Comparison of ENCODE assay signal across 8 mouse cellular contexts in genomic region chr9:122084175-122084574, GRCm38 (mm10). TPM values are rescaled to one million over a fixed set of nuclear protein-coding genes. Genes with fewer than 3 reads are reported as not detected.
DNase-seq lines count a peak whose midpoint lies in the region; ATAC-seq and TF ChIP-seq lines count a peak whose summit lies in the region.

No protein-coding gene starts in this region.

- no peak overlapping the region for H3K9ac ChIP-seq in midbrain, postnatal 0 days (replicated peaks; ENCODE audit: low read length, poor library complexity, severe bottlenecking)
- H3K9ac ChIP-seq in midbrain, embryonic 16.5 days (ENCODE audit: low read depth, low read length): no peak overlapping the region
- no peak overlapping the region for H3K9ac ChIP-seq in heart, embryonic 12.5 days
- H3K9ac ChIP-seq in stomach, embryonic 15.5 days: no peak overlapping the region

- no peaks in the 10 kb centered on the region for H3K9me3 ChIP-seq in midbrain, postnatal 0 days (ENCODE audit: low read length)
- no peaks in the 10 kb centered on the region for H3K9me3 ChIP-seq in midbrain, embryonic 16.5 days (replicated peaks; ENCODE audit: control insufficient read depth, low read length, poor library complexity, severe bottlenecking)
- H3K9me3 ChIP-seq in heart, embryonic 12.5 days (replicated peaks): no peaks in the 10 kb centered on the region
- H3K9me3 ChIP-seq in stomach, embryonic 15.5 days: no peaks in the 10 kb centered on the region

- no peak overlapping the region for H3K27ac ChIP-seq in midbrain, postnatal 0 days (ENCODE audit: low read depth, low read length)
- H3K27ac ChIP-seq in midbrain, embryonic 16.5 days (ENCODE audit: low read length): no peak overlapping the region
- peak overlapping the region; percentile 60 for H3K27ac ChIP-seq in heart, embryonic 12.5 days (ENCODE audit: poor library complexity, severe bottlenecking)
- H3K27ac ChIP-seq in stomach, embryonic 15.5 days: peak overlapping the region; percentile 75

- ATAC-seq in midbrain, postnatal 0 days (ENCODE audit: low FRiP score): no peak
- ATAC-seq in midbrain, embryonic 16.5 days: no peak
- peak; percentile 54 for ATAC-seq in heart, embryonic 12.5 days (ENCODE audit: insufficient number of reproducible peaks, low FRiP score)
- ATAC-seq in stomach, embryonic 15.5 days (ENCODE audit: insufficient read depth, low FRiP score, low read depth): no peak

- H3K4me3 ChIP-seq in midbrain, postnatal 0 days (ENCODE audit: low read depth, low read length): no peak overlapping the region
- no peak overlapping the region for H3K4me3 ChIP-seq in midbrain, embryonic 16.5 days (ENCODE audit: low read depth, low read length)
- no peak overlapping the region for H3K4me3 ChIP-seq in heart, embryonic 12.5 days
- H3K4me3 ChIP-seq in stomach, embryonic 15.5 days (replicated peaks): no peak overlapping the region

- peak; percentile 30 for DNase-seq in midbrain, postnatal 0 days (ENCODE audit: low spot score)
- peak; percentile 76 to 90 for DNase-seq in kidney, postnatal 25 days
- no peak for DNase-seq in cerebellum, postnatal 36 days
- DNase-seq in right cerebral cortex, adult 2 months (ENCODE audit: low spot score in 2 of 2): no peak
- no peak for DNase-seq in cerebellum, adult 9-11 months

- no peaks in the 10 kb centered on the region for H3K27me3 ChIP-seq in midbrain, postnatal 0 days (ENCODE audit: insufficient read depth, low read length)
- H3K27me3 ChIP-seq in midbrain, embryonic 16.5 days (ENCODE audit: control insufficient read depth, insufficient read depth, low read depth, low read length): no peaks in the 10 kb centered on the region
- no peaks in the 10 kb centered on the region for H3K27me3 ChIP-seq in heart, embryonic 12.5 days (replicated peaks)
- H3K27me3 ChIP-seq in stomach, embryonic 15.5 days (replicated peaks): no peaks in the 10 kb centered on the region

- no peak overlapping the region for H3K4me2 ChIP-seq in midbrain, postnatal 0 days (ENCODE audit: low read depth, low read length, poor library complexity, severe bottlenecking)
- H3K4me2 ChIP-seq in midbrain, embryonic 16.5 days (ENCODE audit: low read length): no peak overlapping the region
- H3K4me2 ChIP-seq in heart, embryonic 12.5 days: no peak overlapping the region
- no peak overlapping the region for H3K4me2 ChIP-seq in stomach, embryonic 15.5 days

- 56% methylated on average over 4 of the region's 4 CpGs for WGBS in midbrain, postnatal 0 days
- 52% methylated on average over 4 of the region's 4 CpGs for WGBS in midbrain, embryonic 16.5 days
- 19% methylated on average over 4 of the region's 4 CpGs for WGBS in heart, embryonic 12.5 days
- 10% methylated on average over 4 of the region's 4 CpGs for WGBS in stomach, embryonic 15.5 days

- H3K36me3 ChIP-seq in midbrain, postnatal 0 days (ENCODE audit: insufficient read depth, low read length): no peaks in the 10 kb centered on the region
- no peaks in the 10 kb centered on the region for H3K36me3 ChIP-seq in midbrain, embryonic 16.5 days (ENCODE audit: control insufficient read depth, insufficient read depth, low read length)
- H3K36me3 ChIP-seq in heart, embryonic 12.5 days: no peaks in the 10 kb centered on the region
- no peaks in the 10 kb centered on the region for H3K36me3 ChIP-seq in stomach, embryonic 15.5 days

- TF ChIP-seq CTCF in midbrain, postnatal 0 days (IDR thresholded peaks at IDR 0.05): no peak

- no peaks in the 10 kb centered on the region for H3K4me1 ChIP-seq in midbrain, postnatal 0 days (ENCODE audit: insufficient read depth, low read length)
- H3K4me1 ChIP-seq in midbrain, embryonic 16.5 days (ENCODE audit: control insufficient read depth, insufficient read depth, low read length): no peaks in the 10 kb centered on the region
- peaks cover 15% of the 10 kb centered on the region for H3K4me1 ChIP-seq in heart, embryonic 12.5 days (replicated peaks)
- H3K4me1 ChIP-seq in stomach, embryonic 15.5 days: peaks cover 8% of the 10 kb centered on the region; the same call in 1 of the 2 replicates

RNA-seq across cellular contexts. Expression of gene Snrk, which starts 32.9 kb away (rescaled TPM):
- total RNA-seq in midbrain, postnatal 0 days (2014; rRNA removed): 90.5 and 101 TPM in 2 replicates
- polyA plus RNA-seq in midbrain, postnatal 0 days (2015; fragmentation: Nextera tagmentation; extraction: Ambion mirVana): 77.2 and 79.9 TPM in 2 replicates
- 93.0 and 95.4 TPM in 2 replicates for polyA plus RNA-seq in midbrain, embryonic 16.5 days (2015; fragmentation: Nextera tagmentation; extraction: Ambion mirVana)
- polyA plus RNA-seq in heart, embryonic 12.5 days (2016; fragmentation: Nextera tagmentation; extraction: Ambion mirVana): 53.4 and 62.3 TPM in 2 replicates
- polyA plus RNA-seq in stomach, embryonic 15.5 days (2015; fragmentation: Nextera tagmentation; extraction: Ambion mirVana): 54.2 and 56.1 TPM in 2 replicates

Comparison
In these comparisons a context has a peak if more than half of its experiments do, and no peak if none do; other contexts are left out.
1. DNase-seq: peak in midbrain, postnatal 0 days (single experiment) and kidney, postnatal 25 days (2 of 2); none in cerebellum, postnatal 36 days (0 of 2), right cerebral cortex, adult 2 months (0 of 2) and cerebellum, adult 9-11 months (single experiment).
2. H3K27ac ChIP-seq: peak in heart, embryonic 12.5 days (single experiment) and stomach, embryonic 15.5 days (single experiment); none in midbrain, postnatal 0 days (single experiment) and midbrain, embryonic 16.5 days (single experiment).